Mouse (Mus musculus) spleen, adult 18-20 months (tissue): ENCODE data around the gene Sstr3.

ENCODE experiments used
- DNase-seq, 2 experiments: peaks; one replicate each; pipeline ENCODE4 v3.0.0; 2022; ENCODE audit warnings: mixed read lengths in 2 of 2

Gene Sstr3

DNA sequence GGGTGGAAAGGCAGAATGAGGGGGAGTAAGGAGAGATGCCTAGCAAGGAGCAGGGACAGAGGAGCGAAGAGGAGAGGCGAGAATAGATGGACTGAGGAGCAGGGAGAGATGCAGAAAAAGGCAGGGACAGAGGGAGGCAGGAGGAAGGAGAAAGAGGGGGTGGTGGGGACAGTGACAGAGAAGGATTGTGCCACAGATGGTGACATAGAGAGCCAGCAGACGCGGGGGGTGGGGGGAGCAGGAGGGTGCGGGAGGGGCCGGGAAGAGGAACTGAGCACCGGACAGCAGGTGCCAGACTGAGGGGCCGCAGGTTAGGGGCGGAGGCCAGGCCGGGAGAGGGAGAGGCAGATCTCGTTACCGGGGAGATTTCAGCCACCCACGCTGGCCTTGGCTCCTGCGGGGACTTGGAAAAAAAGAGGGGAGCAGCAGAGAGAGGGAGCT is at the start of gene Sstr3:
Gene Sstr3 (minus strand): TSS at position 125 of the 441 bp plus-strand sequence.
- no peak for DNase-seq

DNA sequence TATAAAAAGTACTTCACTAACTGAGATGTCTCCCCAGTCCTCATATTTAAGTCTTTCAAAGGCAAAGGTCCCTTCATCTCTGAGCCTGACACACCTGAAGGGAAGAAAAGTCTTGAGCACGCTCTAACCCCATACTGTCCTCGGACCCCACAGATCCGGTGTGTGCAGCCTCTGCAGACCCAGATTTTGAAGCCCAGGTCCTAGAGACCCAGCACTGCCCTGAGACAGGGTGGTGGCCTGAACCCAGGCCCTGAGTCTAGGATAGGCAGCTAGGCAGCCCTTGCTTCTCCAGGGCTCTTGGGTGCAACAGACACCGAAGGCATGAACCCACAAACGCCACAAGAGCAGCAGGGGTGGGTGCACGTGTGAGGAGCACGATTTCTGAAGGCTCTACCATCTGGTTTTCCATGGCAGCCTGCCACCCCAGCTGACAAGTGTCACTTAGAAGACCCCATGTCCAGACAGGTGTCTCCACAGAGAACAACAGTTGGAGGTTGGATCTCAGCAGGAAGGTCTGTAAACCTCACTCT is 49.5 kb upstream of the Sstr3 start:
- no peak for DNase-seq

DNA sequence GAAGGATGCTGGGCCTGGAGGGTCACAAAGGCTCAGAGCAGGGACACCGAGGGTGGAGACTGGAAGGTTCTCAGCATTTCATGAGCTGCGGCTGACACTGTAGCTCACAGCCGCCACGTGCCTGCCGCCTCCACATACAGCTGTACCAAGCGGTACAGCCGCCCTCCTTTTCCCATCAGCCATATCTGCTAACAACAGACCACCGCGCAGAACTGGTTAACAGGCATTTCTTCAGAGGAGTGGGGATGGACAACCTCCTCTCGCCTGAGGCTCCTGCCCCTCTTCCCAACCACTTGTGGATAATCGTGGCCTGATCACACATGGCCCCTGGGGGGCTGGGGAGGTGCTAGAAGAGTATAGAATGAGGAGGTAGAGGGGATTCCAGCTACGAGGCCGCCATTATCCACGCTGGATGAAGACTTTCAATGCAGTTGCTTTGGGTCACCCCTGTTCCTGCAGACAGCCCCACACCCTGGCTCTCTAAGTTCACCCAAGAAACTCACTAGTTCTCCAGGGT is 48.0 kb upstream of the Sstr3 start:
- no peak for DNase-seq

DNA sequence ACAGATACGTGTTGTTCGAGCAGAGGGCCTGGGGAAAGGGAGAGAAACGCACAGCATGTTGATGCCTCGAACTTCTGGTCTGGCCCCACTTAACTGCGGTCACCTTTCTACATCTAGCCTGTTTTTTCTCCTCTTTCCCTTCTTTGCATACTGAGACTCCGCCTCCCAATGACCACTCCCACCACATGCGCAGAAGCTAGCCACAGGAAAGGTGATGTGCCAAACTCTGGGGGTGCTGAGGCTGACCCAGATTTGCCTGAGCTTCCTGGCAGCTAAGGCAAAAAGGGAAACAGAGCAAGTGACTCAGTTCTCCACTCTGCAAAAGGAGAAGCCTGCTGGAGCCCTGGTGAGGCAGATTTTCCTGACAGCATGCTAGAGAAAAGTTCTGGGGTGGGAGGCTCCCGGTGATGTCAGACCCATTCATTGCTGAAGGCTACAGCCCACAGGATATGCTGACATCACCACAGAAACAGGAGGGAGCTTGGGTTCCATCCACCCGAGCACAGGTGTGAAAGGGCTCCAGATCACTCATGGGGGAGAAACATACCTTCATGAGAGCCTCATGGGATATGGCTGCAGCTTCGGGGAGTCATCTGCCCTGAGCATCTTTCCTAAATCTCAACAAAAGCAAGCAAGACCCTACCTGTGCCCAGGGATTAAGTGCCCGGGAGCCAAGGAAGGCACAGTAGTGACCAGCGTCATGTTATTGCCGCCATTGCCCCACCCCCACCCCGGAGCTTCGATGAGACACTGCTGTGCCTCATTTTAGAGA is 47.4 kb upstream of the Sstr3 start:
- peak; percentile 69 to 70 for DNase-seq

DNA sequence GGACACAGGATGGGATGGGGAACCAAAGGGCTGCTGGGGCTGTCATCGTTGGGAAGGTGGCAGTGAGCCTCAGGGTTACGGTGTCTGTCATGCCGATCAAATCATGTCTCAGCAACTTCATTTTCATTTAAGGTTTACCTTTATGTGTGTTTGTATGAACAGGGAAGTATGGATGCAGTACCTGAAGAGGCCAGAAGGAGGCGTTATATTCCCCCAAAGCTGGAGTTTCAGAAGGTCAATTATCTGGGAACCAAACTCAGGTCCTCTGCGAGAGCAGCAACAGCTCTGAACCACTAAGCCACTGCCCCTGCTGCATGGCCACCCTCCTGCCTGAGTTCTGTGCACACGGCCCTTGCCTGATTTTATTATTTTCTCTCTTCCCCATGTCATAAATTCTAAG is 46.3 kb upstream of the Sstr3 start:
- no peak for DNase-seq

DNA sequence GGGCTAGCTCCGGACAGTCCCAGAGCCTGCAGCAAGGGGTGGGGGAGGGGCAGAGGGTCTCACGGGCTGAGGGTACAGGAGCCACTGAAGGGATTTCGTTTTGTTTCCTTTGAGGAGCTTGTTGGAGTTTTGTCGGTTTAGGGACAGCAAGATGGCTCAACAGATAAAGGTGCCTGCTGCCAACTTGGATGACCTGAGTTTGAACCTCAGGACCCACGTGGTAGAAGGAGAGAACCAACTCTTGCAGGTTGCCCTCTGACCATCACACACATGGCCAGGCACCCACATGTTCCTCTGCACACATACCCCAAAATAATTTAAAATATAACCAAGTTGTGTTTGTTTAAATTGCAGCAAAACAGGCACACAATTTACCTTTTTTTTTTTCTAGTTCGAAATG is 45.5 kb upstream of the Sstr3 start:
- no peak for DNase-seq

DNA sequence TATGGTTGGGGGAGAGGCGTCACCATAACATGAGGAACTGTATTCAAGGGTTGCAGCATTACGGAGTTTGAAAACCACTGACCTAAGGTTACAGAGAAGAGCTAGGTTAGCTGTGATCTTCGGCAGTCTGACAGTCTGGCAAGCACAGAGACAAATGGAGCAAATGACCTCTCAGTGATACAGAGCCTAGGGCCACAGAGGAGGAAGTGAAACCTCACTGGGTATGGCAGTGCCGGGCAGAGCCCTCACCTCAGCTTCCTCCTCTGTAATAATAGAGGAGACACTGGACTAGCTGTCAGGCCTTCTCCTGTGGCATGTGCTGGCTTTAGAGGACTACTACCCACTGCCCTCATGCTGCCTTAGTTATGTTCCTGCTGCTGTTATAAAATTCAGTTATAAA is 44.4 kb upstream of the Sstr3 start:
- DNase-seq: peak; percentile 52 to 64

DNA sequence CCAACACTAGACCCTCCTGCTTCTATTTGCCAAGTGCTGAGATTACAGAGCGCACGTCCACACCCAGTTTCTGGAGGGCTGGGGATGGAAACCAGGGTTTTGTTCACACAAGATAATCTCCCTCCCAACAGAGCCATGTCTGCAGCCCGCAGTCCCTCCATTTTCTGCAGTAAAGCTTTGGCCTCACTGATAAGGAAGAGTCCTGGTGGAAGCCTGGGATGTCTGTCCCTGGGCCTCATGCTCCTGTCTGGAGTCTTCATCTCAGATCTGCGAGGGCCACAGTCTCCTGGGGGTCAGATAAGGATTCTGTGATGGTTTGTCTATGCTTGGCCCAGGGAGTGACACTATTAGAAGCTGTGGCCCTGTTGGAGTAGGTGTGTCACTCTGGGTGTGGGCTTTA is 43.6 kb upstream of the Sstr3 start:
- no peak for DNase-seq

DNA sequence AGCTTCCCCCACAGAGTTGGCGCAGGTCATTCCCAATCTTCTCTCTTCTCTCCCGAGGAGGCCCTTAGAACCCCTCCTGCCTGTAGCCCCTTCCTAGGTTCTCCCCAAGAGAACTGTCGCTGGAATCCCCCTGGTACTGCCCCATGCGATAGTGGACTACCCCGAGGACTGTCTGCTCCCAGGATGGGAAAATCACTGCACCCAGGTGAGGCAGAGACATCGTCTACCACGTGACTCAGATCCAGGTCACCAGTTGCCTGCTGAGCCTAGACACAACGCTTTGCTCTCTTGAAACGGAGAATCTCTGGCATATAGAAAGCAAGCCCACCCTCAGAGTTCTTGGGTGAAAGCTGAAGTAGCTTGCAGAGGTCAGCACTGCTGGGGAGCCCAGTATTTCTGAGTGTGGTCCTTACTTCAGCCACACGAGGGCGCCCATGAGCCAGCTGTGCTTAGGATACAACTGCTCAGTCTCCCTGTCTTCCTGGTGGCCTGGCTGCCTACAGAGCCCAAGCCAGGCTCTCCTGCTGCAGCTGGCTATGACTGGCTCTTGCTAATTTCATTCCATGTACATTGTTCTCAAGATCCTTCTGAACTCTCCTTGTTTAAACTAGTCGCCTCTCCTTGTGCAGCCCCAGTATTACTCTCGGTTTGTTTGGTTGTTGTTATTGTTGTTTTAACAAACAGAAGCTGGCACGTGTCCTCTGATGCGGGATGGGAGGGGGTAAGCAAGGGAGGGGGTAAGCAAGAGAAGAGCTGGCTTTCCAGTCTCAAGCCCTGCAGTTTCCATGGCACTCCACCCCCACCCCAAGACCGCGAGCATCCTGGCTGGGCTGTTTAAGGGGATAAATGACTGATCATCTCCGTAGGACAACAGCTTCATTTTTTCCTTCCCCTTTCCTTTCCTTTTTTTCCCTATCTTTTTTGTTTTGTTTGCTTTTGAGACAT is 42.8 kb upstream of the Sstr3 start:
- peak; percentile 74 to 90 for DNase-seq

DNA sequence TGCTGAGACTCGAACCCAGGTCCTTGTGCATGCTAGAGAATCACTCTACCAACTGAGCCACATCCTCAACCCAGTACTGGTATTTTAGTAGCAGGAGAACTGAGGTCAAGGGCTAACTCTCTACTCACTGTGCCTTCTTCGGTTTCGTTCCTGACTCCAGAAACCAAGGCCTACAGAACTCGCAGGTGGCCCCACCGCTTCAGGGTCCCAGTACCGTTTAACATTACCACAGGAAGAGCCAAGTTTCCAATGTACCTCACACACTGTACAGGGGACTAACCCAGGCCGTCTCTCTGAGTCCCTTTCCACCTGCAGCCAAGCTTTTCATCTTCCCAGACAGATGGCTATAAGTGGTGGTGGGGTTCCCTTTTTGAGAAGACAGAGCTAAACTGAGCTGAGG is 40.9 kb upstream of the Sstr3 start:
- DNase-seq: no peak

DNA sequence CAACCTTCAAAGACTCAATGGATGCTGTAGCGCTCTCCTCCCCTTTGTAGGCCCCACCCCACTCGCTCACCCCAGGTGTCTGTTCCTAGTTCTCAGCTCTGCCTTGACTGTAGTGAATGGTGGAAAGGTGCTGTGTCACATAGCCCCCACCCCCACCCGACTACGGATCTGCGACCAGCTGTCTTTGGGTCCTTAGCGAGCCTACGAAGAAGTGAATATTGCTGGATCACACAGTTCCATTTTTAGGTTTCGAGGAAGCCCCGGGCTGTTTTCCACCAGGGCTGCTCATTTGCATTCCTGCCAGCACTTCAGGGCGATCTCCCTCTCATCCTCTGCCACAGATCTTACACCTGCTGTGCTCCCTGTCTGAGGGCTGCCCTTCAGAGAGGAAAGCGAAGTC is 38.9 kb upstream of the Sstr3 start:
- no peak for DNase-seq

DNA sequence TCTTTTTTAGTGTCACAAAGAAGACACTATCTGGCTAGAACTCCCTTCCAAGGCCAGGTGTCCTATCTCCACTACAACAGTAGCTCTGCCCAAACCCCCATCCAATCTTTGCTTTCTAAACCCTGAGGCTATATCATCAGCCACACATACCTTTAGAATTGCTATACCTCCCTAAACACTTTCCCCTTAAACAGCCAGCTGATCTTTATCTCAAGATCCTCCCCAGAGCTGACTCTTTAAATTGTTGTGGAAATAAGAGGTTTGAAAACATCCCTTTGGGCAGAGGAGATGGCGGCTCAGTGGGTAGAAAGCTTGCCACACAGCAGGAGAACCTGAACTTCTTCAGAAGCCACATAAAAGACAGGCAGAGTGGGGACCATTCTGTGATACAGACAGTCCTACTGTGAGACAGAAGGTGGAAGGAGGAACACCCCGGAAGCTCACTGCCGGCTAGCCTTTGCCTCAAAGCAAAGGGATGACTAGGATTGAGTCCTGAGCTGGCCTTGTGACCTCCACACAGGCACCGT is 31.9 kb upstream of the Sstr3 start:
- DNase-seq: no peak

DNA sequence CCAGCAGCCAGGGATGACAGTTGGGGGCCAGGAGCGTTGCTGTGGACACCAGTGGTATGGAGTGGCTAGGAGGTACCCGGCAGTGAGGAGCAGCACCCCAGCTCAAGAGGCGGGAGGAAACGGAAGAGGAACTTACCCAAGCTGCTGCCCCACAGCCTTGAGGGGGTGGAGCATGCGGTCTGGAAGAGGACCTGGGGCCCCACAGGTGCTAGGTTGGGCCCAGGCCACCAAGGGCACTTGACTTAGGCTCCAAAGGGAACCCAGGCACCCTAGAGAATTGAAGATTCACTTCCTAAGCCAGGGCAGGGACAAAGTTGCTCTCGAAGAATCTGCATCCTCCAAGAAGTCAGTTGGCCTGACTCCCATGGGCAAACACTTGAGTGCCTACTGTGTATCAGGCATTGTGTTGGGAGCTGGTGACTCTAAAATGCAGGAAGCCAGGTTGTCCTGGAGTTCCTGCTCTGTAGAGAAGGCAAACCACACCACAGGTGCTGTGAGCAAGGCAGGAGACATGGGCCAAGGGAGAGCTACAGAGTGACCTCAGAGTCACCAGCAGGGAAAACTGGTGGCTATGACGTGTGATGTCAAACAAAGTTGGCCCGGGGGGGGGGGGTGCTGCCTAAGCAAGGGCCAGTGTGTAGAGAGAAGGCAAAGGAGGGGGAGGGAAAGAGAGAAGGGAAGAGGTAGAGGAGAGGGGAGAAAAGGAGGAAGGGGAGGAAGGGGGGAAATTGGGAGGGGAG is 28.3 kb upstream of the Sstr3 start, which contains the start of gene Rac2:
Gene Rac2 (minus strand): TSS at position 126 of the 740 bp plus-strand sequence.
- peak; percentile 78 to 82 for DNase-seq

DNA sequence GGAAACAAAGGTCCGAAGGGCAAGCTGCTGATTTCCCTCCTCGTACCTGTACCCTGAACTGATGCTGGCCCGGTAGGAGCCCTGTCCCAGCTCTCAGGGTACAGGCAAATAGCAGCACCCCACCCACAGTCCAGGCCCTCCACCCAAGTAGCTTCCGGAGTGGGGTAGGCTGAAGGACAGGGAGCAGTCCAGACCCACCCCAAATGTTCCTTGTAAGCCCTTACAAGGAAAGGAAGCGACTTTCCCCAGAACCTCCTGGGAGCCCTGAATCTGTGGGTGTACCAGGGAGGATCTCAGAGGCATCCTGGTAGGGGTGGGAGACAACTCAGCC is 27.8 kb upstream of the Sstr3 start:
- no peak for DNase-seq

DNA sequence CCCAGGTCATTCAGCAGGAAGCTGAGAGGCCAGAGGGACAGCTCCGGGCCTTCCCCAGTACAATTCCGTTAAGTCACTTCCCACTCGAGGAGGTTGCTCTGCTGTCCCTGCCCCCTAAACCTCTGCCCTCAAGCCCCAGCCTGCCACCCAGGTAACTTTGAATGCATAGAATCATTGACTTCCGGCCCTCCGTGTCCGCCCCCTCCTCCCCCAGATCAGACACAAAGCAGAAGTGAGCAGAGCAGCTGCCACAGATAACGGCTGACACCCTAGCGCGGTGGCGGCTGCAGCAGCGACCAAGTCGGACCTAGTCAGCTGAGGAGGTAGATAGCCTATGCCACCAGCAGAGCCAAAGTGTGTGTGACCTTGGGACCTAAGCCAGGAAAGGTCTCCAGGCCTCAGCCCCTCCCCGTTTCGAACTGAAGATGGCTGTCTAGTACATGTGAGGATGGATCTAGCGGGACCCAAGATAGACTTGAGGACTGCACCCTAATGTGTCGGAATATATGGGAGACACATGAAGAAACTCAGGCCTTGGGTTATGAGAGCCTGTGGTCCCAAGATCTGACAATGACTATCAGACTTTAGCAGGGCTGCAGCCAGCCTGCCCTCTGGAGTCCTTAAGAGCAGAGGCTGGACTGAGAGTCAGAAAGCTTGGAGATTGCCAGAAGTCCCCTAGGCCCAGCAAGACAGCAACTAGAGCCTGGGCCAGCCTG is 27.2 kb upstream of the Sstr3 start:
- peak; percentile 81 to 85 for DNase-seq

DNA sequence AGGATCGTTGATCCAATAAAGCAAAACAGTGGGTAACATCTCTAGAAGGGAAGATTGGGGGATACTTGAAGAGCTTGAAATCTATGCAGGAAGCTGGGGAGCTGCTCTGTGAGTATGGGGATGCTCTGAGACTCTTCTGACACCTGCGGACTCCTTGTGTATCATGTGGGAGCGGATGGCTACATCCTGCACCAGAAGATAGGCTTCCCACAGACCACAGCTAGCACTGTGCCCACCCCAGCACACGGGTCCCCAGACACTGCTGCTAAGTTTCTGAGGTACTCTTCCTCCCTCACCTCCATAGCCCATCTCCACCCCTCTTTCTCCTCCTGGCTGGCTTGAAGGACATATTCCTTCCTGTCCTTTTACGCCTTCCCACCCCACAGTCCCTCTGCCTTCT is 25.7 kb upstream of the Sstr3 start:
- DNase-seq: no peak

DNA sequence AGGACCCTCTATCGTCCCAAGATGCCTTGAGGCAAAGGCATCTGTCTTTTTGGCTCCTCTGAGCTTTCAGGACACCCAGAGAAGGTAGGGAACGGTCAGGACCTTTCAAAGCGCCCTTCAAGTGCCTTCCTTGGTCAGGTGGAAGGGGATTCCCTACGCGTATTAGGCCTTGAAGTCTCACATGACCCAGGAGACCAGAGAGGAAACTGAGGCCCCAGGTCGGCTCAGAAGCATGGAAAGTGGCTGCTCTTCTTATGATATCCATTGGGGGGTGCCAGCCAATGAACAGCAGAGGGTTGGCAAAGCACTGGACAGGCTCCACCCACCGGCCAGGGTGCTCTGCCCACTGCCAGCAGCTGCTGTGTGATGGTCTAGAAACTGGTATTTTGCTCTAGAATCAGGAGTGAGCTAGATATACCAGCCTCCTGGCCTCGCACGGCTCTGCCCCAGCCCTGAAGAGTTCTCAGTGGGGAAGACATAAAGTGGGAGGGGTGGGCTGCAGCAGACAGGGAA is 23.2 kb upstream of the Sstr3 start:
- DNase-seq: peak in 1 of 2 experiments; percentile 14

DNA sequence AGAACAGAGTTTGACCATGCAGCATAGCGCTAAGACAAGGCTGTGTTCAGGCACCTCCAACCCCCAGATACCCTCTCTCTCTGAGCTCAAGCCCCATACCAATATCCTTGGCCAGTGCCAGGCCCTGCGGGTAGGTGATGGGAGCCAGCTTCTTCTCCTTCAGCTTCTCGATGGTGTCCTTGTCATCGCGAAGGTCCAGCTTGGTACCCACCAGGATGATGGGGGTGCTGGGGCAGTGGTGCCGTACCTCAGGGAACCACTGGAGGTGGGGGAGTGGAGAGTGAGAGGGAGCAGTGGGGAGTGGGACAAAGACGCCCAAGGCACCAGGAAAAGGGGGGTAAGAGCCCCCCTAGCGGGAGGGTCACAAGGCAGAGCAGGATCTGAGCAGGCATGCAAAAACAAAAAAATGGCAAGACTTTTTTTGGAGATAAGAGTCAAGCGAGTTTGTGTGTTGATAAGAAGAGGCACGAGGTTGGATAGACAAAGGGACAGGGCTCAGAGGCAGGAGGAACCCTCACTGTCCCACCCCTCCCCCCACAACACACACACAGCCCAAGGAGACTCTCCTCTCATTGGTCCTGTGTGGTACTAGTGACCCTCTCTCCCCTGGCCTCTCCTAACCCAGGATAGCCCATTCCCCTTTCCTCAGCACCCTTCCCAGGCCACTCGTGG is 20.4 kb upstream of the Sstr3 start:
- peak in 1 of 2 experiments; percentile 20 for DNase-seq

DNA sequence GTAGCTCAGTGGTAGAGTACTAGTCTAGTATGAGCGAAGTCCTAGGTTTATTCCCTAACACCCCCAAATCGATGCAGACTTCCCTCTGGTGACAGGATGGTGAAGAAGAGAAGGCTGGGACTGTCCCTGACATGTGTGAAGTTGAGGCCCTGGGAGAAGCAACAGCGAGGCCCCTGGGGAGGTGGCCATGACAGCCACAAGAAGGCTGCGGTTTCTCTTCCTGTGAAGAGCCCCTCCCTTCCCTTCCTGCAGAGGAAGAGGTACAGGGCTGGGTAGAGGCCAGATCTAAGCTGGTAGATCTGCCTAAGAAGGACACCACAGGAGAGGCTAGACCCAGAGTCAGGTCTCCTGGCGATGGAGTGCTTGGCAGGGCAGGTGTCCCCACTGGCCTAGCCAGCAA is 19.5 kb upstream of the Sstr3 start:
- DNase-seq: peak; percentile 67 to 76

DNA sequence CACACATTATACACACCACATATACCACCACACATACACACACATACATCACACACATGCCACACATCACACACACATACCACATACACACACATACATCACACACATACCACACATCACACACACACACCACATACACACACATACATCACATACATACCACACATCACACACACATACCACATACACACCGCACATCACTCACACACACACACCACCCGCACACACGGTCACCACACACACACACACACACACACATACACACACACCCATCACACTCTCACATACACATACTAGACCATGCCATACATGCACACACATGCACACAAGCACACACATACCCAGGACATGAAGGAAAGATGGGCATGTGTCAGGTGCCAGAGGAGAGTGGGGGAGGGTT is 18.9 kb upstream of the Sstr3 start:
- no peak for DNase-seq
